Mouse (Mus musculus) liver, adult (tissue): ENCODE results near the gene Ap3m1.
A peak's percentile ranks its signal among the peaks of the same experiment; 100 is the strongest.

Experiments
- GATA4 ChIP-seq: IDR thresholded peaks from 2 replicates; pipeline ENCODE4 v1.6.1; 2014; ENCODE audit warnings: mild to moderate bottlenecking, low read length; ENCODE audit not compliant: insufficient replicate concordance

Ap3m1 gene

GRCm38 (mm10) chr14:21076501-21077194, 24.3 kb upstream of the Ap3m1 start:
- TF ChIP-seq GATA4: no peak

- TF ChIP-seq GATA4: no peak
These were observed 23.6 kb upstream of the Ap3m1 start for GRCm38 (mm10) chr14:21075751-21076500.

- TF ChIP-seq GATA4: no peak
These were observed 22.4 kb upstream of the Ap3m1 start for GRCm38 (mm10) chr14:21074398-21075320.

- no peak for TF ChIP-seq GATA4
These were observed 21.7 kb upstream of the Ap3m1 start for GRCm38 (mm10) chr14:21073981-21074380.

- no peak for TF ChIP-seq GATA4
These were observed 17.3 kb upstream of the Ap3m1 start for GRCm38 (mm10) chr14:21069594-21069993.

GRCm38 (mm10) chr14:21065490-21066162, 13.3 kb upstream of the Ap3m1 start:
- TF ChIP-seq GATA4: no peak; the same call in 1 of the 2 replicates

- no peak for TF ChIP-seq GATA4
These were observed 12.0 kb upstream of the Ap3m1 start for GRCm38 (mm10) chr14:21064321-21064720.

GRCm38 (mm10) chr14:21062766-21063513, 10.6 kb upstream of the Ap3m1 start:
- TF ChIP-seq GATA4: no peak

GRCm38 (mm10) chr14:21058972-21059371, 6.7 kb upstream of the Ap3m1 start:
- no peak for TF ChIP-seq GATA4

GRCm38 (mm10) chr14:21053586-21053985, 1.3 kb upstream of the Ap3m1 start:
- peak; percentile 92 for TF ChIP-seq GATA4

- TF ChIP-seq GATA4: no peak
These were observed 843 bp upstream of the Ap3m1 start for GRCm38 (mm10) chr14:21053151-21053550.

- no peak; the same call in 1 of the 2 replicates for TF ChIP-seq GATA4
These were observed 448 bp upstream of the Ap3m1 start for GRCm38 (mm10) chr14:21052781-21053130.

- TF ChIP-seq GATA4: no peak
These were observed 762 bp downstream of the Ap3m1 start for GRCm38 (mm10) chr14:21051380-21052111.

- TF ChIP-seq GATA4: no peak
These were observed 1.6 kb downstream of the Ap3m1 start for GRCm38 (mm10) chr14:21050734-21051133.

GRCm38 (mm10) chr14:21048879-21049278, 3.4 kb downstream of the Ap3m1 start:
- no peak for TF ChIP-seq GATA4
